Mouse (Mus musculus) monocyte, adult 2 months (primary cell): ENCODE results near the gene Ankrd65.
"Not testable (repeated sequence)": the region's sequence is repeated elsewhere in the genome, so short reads cannot be mapped to it uniquely, and the experiment has no call there.

ENCODE experiments used
- DNase-seq, 2 experiments: peaks; one replicate each; pipeline ENCODE4 v3.0.0; 2022; ENCODE audit warnings: low spot score in 2 of 2, low read depth in 1 of 2

Ankrd65 gene

DNA sequence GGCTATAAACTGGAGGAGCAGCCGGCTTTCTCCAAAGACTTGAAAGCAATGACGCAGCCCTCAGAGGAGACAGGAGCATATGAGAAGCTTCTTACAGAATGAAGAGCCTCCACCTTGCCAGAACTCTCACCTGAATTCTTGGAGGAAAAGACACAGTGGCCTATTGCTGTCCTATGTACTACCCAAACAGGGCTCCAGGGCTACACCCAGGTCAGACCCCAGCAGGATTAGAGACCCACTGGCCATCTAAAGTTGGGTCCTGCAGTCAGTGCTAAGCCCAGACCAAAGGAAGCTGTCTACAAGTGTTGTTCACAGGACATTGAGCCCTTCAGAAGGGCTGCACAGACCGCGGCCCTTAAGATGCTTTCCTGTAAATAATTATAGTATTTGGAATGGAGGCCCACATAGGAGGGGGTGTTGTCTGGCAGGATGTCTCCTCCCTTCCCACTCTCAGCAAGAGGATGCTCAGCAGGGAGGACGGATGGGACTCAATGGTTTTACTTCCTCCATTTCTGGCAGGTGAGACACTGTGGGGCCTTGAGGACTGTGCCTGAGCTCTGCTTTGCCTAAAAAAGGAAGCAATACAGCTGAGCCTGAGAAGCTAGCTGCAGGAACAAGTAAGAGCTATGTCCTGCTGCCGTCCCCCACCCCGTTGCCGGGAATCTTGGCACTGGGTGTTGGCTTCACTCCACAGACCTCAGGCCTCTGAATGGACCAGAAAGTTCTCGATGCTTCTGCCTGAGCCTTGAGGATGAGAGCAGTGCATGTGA is 15.1 kb upstream of the Ankrd65 start:
- no peak for DNase-seq

DNA sequence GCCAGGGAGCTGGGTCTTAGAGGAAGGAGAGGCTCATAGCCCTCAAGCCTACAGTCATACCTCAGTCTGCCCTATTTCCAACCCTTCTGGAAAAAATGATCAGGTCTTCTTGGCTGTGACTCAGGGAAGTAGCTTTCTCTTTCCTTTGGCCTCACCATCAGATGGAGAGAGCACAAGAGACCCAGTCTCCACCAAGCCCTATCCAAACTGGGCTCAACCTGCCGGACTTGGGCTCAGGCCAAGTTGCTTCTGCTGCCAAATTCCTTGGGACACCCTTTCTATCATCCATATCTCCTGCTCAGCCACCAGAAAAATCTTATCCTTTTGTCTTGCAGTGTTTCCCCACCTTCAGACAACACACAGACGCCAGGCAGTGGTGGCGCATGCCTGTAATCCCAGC is 14.4 kb upstream of the Ankrd65 start:
- no peak for DNase-seq

DNA sequence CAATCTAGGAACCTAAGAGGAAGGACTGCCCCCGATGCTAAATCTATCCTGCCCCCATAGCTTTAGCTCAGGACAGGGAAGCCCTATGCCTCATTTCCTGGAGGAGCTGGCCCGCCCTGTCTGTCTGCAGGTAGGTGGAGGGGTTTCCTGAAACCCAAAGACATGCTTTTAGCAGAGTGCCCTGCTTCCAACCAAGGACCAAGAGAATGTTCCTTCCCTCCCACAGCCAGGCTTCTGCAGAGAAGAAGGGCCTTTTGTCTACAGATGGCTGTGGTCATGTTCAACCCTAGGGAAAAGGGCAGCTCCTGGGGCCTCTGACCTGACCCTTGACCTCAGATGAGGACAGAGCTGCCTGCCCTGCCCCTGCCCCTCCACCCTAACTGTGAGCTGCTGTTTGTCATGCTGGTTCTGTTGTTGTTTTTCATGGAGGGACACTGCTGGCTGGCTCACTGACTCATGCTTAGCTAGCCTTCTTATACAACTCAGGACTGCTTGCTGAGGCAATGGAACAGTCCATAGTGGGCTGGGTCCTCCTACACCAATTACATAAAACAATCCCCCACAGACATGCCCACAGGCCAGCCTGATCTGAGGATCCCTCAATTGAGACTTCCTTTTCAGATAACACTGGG is 13.4 kb upstream of the Ankrd65 start:
- DNase-seq: no peak

DNA sequence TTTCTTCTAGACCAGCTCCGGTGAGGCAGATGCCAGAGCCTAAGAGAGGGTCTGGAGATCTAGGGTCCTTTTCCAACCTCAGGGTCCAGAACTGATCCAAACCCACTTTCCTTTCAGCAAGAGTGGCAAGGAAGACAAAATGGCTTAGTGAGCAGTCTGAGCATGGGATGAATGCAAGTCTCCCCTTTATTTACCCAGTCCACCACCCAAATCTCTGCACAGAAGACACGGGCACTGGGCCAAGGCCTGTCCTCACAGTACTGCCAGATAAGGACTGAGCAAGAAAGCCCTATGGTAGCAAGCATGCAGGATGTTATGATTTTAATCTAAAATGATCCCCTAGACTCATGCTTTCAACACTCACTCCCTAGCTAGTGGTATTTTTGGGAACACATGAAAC is 12.4 kb upstream of the Ankrd65 start:
- DNase-seq: no peak

DNA sequence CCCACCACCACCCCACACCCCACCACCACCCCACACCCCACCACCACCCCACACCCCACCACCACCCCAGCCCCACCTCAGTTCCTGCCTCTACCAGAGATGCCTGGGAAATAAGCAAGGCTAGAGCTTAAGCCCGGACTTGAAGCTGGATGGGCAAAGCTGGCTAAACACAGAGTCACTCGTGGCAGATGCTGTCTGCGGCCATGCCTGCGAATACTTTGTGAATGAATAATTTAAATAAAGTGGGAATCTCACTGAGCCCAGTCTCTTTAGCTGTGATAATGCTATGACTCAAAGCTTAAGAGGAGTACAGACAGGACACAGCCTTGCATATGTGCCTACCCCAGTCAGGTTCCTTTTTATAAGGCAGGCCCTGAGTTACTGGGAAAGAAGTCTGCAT is 10.7 kb upstream of the Ankrd65 start:
- no peak for DNase-seq

DNA sequence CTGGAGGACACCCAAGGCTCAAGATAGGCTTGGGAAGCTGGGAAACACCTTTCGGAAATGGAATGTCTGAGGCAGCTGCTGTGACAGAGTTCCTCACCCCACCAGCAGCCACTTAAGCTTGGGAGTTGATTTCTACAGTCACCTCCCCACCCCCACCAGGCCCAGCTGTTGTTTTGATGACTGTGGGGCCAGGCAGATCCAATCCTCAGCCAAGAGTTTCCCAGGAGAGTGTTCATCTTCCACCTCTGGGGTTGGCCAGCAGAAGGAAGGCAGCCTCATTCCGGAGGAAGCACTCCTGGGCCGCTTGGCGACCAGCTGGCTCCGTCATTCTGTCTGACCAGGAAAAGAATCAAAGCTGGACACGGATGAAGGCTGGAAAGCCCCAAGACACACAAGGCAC is 9.3 kb upstream of the Ankrd65 start:
- no peak for DNase-seq

DNA sequence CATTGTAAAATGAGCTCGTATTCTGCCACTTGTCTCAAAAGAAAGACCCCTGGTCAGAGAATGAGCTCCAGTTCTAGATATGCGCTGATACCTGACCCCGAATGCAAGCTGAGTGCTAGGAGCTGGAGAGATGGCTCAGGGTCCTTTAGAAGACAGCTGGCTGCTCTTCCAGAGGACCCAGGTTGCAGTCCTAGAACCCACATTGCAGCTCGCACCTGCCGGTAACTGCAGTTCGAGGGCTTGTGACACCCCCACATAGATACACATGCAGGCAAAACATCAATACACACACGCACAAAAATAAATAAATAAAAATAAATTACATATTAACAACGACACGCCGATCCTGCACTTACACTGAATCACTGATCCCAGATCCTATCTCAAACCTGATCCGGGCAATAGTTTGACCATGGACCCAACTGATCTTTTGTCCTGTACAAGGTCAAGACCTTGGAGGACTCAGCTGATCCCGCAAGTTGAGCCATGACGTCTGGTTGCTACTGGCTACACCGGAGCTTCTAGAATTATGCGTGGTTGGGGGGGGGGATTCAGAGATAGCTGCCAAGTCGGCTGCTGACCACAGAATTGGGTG is 6.7 kb upstream of the Ankrd65 start:
- DNase-seq: no peak

DNA sequence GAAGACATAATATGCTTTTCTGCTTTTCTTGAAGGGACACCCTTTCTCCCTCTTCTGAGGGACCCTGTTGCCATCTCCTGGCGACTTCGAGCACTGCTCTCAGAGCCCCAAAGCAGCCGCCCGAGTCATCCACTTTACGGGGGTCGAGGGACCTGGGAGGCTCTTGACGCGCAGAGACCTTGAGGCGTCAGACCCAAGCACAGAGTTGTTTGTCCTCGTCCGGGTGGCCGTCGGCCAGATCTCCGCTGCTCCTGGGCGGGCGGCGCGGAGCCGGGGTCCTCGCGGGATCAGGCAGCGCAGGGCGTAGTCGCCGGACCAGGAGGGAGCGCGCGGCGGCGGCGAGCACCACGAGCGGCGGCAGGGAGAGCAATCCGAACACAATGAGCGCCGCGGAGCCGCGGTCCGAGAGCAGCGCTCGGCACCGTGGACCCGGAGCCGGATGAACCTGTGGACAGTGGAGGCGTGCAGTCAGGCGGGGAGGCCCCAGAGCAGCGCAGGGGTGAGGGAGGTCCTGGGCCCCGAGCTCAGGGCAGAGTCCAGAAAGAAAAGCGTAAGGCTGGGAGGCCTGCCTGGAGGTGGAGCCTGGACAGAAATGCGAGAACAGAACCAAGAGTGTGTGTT is 6.0 kb upstream of the Ankrd65 start:
- no peak for DNase-seq

DNA sequence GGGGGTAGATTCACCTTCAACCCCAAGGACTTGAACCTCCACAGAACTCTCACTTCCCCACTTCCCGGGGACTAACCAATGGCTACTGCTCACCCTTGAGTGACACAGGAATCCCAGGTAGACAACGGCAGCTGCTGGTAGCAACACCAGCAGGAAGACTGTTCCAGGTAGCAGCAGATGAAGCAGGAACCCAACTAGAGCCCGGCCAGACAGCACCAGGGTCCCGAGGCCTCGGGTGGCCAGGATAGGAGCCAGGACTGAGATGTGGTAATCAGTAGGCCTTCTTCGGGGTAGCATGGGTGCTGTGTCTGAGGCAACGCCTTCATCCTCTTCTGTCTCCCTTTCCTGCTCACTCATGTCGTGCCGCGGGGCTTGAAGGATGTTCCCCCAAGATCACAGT is 5.0 kb upstream of the Ankrd65 start:
- no peak for DNase-seq

DNA sequence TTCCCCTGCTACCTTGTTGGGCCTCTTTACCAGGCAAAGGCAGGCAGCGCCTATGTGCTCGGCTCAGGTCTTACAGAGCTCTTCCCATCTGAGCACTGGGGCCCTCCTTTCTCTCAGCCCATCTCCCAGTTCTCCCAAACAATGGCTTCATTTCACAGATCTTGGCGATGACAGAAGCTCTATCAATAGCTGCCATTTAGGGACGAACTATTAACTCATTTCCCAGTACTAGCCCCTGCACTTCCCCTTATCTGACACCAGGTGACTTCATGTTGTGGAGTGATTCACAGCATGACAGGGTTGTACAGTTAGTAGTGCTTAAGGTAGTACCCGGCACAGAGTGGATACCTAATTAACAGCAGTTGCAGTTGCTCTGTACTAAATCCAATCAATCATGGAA is 4.4 kb upstream of the Ankrd65 start, which contains the start of gene Tmem88b:
TSS of gene Tmem88b (minus strand) at position 56 of the 400 bp plus-strand sequence.
- no peak for DNase-seq

DNA sequence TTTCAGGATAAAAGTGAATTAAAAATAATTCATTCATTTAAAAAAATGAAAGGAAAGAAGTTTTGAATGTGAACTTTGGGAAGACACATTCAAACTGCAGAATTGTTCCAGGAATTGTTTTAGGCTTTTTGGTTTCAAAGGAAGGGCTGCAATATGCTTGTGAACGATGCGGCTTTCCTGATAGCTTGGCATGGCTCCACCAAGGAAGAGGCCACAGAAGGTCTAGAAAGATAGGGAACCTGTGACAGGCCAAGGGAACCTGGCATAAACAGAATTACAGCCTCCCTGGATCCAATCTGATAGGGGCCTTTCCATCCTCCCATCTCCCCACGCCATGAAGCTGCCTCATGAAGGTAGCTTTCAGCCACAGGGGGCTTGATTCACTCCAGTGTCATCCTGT is 1.9 kb upstream of the Ankrd65 start:
- DNase-seq: no peak

DNA sequence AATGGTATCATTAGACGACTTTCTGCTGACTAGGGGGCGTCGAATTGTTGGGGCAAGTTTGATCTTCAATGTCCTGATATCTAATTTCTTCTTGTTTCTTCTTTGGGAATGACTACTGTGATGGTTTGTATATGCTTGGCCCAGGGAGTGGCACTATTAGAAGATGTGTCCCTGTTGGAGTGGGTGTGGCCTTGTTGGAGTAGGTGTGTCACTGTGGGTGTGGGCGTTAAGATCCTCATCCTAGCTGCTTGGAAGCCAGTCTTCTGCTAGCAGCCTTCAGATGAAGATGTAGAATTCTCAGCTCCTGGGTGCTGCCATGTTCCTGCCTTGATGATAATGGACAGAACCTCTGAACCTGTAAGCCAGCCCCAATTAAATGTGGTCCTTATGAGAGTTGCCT is 1.4 kb upstream of the Ankrd65 start:
- DNase-seq: not testable (repeated sequence)

DNA sequence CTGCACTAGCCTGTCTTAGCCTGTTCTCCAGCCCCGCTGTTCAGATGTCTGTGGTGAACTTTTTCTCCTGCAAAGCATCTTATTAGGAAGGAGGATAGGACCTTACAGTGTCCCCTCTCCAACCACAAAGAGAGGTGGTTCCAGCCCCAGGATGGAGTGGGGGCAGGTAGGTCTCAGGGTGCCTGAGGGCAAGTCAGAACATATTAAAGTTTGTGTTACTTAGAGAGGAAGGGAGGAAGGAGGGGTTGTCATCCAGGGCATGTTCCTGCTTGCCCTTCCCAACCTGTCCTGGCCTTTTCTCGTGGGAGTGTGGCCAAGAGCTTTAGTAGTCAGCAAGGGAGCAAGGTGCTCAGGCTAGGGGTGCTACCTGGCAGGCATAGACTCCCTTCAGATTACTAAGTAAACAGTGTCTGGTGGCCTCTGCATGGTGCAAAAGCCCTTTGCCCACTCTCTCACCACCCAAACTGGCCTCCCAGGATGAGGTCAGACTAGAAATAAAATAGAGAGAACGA is 467 bp downstream of the Ankrd65 start:
- no peak for DNase-seq

DNA sequence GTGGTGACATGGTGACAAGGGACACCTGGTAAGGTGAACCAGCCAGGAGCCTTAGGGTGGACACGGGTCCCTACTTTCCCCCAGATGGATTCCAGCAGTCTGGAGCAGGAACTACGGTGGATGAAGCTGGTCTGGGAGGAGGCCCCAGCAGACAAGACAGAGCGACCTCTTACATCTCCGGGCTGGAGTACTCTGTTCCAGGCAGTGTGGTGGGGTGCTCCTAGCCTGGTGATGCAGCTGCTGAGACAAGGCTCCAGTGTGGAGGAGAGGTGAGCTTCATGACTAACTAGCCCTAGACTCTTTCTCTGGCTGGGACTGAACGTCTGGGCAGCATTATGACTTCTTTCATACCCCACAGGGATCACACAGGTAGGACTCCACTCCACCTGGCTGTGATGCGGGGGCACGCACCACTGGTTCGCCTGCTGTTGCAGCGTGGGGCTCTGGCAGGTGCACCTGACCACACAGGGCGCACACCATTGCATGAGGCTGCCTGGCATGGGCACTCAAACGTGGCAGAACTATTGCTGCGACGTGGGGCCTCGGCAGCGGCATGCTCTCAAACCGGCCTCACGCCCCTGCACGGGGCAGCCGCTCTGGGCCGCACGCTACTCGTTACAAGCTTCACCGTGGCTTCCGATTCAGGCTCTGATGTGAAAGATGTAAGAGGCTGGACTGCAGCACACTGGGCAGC is 1.1 kb downstream of the Ankrd65 start:
- no peak for DNase-seq

DNA sequence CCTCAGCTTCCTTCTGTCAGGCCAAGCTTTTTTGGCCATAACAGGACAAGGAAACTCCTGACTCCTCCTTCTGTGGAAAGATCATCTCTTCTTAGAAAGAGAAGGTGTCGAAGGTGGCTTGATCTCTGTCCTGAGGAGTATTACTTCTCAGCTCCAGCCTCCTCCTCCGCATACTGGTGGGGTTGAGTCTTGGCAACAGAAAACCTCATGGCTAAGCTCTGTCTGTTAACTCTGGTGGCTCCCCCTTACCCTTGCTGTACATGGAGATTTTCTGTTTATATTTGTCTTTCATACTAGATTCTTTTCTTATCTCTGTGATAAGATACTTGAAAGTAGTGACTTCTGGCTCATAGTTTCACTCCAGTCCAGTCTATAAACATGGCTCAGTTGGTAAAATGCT is 3.5 kb downstream of the Ankrd65 start:
- DNase-seq: no peak

DNA sequence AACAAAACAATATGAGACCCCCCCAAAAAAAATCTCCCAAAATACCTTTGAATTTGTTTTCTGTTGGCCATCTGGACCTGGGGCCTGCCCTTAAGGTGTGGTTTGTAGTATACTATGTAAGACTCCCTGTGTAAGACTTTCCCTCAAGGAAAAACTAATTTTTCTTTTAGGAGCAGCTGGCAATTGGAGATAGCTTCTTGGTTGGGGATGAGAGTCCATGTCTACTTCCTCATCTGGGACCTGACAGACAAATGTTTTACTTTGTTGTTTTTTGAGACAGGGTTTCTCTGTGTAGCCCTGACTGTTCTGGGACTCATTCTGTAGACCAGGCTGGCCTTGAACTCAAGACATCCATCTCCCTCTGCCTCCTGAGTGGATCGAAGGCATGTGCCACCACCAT is 11.8 kb downstream of the Ankrd65 start:
- DNase-seq: no peak

DNA sequence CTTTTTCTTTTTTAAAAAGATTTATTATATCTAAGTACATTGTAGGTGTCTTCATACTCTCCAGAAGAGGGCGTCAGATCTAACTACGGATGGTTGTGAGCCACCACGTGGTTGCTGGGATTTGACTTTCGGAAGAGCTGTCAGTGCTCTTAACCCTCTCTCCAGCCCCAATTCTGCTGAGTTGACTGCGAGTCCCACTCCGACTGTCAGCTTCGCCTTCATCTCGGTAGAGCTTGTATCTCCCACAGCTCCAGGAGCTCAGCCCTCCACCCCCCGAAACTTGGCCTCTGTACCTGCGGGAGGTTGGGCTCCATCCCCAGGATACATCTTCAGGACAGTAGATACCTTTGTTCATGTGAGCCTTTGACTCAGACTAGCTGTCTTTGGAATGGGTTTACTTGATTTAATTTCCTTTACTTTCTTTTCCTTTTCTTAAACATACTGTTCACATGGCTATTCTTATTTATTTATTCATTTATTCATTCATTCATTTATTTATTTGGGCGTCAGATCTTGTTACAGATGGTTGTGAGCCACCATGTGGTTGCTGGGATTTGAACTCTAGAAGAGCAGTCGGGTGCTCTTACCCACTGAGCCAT is 12.6 kb downstream of the Ankrd65 start, which contains the start of gene Mrpl20:
TSS of gene Mrpl20 (plus strand) at position 138 of the 599 bp plus-strand sequence.
- DNase-seq: no peak

DNA sequence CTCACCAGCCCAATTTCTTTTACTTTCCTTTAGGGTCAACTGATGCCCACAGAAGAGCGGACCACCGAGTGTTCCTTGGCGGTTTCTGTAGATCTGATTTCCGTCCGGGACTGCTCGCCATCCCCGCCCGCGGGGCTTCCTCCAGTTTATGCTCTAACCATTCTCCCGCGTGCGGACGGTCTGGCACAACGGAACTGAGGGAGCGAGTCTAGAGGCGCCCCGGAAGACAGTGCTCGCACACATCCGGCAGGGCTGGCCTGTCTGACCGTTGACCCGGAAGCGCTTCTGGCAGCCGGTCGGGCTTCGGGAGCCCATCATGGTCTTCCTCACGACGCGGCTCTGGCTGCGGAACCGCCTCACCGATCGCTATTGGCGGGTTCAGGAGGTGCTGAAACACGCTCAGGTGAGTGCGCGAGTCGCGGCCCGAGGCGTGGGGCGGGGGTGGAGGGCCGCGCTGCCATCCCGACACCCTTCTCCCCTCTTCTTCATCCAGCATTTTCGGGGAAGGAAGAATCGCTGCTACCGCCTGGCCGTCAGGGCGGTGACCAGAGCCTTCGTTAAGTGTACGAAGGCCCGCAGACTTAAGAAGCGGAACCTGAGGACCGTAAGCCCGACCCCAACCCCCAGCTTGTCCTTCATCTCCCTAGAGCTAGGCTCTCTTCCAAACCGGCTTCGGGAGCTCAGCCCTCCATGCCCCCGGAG is 13.3 kb downstream of the Ankrd65 start:
- peak; percentile 88 to 94 for DNase-seq

DNA sequence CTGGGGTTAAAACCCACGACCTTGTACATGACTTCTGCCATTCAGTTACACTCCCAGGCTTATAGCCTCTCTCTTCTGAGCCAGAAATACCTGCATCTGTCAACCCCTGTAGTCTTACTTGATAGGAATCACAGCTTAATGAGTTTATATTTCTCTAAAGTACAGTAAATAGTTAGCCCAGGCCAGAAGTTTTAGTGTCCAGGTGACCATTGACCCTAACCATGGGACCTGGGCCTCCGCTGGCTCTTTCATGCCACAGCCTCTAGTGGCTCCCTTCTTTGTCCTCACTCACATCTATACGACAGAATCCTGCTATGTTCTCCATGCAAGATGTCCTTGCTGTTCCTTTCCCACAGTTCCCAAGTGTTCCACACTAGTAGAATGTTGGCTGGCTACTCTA is 17.6 kb downstream of the Ankrd65 start:
- DNase-seq: no peak
